Mouse (Mus musculus): ENCODE measurements at regions not wholly inside any gene's neighbourhood (a gene's known extent, or its start where the extent isn't known, plus 50 kb on each side); places are given as distances from the start of the nearest gene placed in this dataset.

- DNase-seq (ENCODE audit: low read depth) = no peak
Observed at GRCm38 (mm10) chr15:56604266-56604665, 873.2 kb downstream of the Slc22a22 start.

GRCm38 (mm10) chr15:56592656-56593055 lies 884.8 kb downstream of the Slc22a22 start:
- no peak for DNase-seq (ENCODE audit: low read depth)

GRCm38 (mm10) chr15:56580745-56581515 lies 896.5 kb downstream of the Slc22a22 start:
- no peak for DNase-seq (ENCODE audit: low read depth)

- DNase-seq (ENCODE audit: low read depth) = no peak
Observed at GRCm38 (mm10) chr15:56563192-56563591, 914.2 kb downstream of the Slc22a22 start.

DNA sequence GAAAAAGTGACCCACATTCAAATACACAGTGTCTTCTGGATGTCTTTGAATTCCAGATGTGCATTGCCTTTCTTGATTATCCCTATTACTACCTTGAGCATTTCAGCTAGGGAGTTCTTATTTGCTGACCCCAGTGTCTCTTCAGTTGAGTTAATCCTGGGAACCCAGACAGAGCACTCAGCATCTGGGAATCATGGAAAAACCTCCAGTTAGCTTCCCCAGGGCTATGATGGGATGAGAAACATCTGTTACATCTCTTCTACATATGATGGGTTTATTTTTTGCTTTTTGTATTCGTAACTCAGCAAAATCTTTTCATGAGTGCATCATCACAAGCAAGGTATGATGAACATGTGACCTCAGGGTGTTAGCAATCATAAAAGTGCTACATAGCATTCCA lies 914.6 kb downstream of the Slc22a22 start:
- no peak for DNase-seq (ENCODE audit: low read depth)

DNA sequence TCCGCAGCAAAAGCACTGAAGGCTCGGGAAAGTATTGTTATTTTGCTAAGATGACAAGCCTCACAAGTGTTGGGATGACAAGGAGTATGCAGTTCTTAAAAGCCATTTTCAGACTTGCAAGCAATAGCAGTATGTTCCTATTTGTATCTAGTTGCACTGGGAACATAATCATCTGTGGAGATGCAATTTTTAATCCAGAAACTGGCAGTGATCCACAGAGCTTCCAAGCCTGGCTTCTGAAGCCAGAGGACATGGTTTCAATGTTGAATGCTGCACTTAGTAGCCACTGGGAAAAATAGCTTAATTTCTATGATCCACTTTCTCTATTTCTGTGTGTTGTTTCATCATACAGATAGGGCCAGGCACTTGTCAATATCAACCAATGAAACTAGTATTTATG lies 915.3 kb downstream of the Slc22a22 start:
- no peak for DNase-seq (ENCODE audit: low read depth)

DNA sequence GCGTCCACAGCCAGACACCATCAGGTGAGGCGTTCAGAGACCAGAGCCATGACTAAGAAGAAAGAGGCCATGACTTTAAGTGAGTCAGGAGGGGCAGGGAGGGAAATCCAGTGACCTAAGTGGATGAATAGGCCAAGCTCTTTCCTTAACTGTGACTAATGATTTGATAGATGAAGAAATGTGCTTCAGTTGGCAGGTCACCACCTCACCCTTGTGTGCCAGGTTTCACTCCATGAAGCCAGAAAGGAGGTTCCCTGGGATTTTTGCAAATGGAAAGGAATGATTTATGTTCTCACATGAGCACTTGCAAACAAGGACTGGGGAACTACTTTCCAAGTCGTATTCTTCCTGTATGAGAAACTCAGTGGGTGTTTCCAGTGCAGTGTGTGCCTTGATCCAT lies 923.0 kb downstream of the Slc22a22 start:
- no peak for DNase-seq (ENCODE audit: low read depth)

DNA sequence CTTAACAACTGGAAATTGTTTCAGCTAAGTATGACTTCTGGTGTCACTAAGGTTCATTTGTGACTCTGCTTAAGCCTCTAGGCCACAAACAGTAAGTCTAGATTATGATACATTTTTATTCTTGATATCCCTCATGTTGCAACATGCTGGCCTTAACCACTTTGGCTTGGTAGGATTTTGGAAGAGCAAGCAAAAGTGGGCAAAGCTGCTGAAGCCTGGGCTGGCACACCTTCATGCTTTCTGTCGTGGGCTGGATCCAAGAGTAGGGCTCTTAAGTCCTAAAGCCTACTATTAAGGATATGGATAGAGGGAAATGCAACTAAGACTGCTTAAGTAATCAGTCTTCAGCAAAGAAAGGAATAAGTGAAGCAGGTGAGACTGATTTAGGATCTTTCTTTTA lies 923.6 kb downstream of the Slc22a22 start:
- DNase-seq (ENCODE audit: low read depth) = no peak

DNA sequence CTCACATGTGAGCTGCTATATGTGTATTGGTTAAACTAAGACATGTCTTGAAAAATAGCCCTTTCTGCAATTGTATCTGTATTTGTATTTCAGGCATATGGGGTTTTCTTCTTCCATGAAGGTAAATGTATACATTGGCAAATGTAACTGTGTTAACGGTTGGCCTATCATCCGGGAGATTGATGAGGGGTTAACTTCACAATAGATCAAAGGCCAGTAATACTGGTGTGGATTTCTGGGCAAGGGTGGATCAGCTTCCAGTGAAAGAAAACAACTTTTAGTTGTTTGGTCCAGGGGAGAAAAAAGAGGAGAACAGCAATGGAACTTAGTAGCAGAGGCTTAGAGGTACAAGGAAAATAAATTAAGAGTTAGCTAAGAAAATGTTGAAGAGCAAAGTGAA lies 945.9 kb downstream of the Slc22a22 start:
- no peak for DNase-seq (ENCODE audit: low read depth)

DNA sequence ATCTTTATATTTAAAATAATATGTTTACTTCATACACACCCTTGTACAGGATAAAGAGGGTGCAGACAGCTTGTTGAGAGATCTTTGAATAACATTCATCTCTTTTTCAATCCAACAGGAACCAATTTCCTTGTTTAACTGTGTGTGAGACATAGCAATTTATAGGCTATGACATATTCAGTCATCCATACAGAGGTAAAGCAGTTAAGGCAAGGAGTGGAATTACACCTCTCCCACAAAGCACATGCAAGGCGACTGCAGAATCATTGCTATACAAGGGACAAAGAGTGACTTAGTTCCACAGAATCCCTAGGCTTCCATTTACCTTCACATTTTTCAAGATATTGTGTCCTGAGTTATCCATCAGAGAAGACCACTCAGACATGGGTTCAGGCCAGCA lies 959.0 kb downstream of the Slc22a22 start:
- no peak for DNase-seq (ENCODE audit: low read depth)

GRCm38 (mm10) chr15:56516095-56516494 lies 961.3 kb downstream of the Slc22a22 start:
- no peak for DNase-seq (ENCODE audit: low read depth)

DNA sequence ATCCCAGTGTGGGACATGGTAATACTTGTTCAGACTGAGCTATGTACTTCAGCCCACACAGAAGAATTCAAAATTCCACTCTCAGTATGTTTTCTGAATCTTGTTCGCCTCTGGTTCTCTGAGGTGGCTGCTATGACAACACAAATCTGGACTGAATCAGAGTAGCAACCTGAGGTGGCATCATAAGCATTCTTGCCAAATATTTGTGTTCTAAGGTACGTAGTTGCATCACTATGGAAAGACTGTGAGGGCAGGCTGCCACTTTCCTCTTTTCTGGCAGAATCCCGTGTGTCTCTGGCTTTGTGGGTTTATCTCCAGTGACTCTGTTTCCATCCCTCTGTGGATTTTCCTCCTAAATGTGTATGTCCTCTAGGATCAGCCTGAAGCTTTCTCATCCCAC lies 978.7 kb downstream of the Slc22a22 start:
- no peak for DNase-seq (ENCODE audit: low read depth)

GRCm38 (mm10) chr15:56497757-56498156 lies 979.7 kb downstream of the Slc22a22 start:
- no peak for DNase-seq (ENCODE audit: low read depth)

DNA sequence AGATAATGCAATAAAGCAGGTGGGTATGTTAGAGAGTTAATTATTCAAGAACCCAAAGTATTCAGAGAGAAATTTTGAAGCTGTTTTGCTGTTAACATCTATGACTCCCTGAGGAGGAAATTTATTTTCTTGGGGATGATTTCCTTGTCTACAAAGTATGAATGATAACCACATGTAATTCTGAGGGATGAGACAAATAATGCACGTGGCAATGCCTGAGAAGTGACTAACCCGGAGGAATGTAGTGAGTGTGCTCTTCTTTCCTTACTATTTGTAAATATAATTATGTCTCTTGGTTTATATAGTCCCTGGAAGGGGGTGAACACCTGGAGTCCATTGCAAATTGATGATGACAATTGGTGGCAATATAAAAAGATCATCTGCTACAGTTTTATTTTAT lies 981.1 kb downstream of the Slc22a22 start:
- no peak for DNase-seq (ENCODE audit: low read depth)

- no peak for DNase-seq (ENCODE audit: low read depth)
Observed at GRCm38 (mm10) chr15:56485931-56486330, 991.5 kb downstream of the Slc22a22 start.

GRCm38 (mm10) chr15:56484693-56485092 lies 992.7 kb downstream of the Slc22a22 start:
- DNase-seq (ENCODE audit: low read depth) = no peak

- DNase-seq (ENCODE audit: low read depth) = no peak
Observed at GRCm38 (mm10) chr15:56479682-56480081, 997.7 kb downstream of the Slc22a22 start.

DNA sequence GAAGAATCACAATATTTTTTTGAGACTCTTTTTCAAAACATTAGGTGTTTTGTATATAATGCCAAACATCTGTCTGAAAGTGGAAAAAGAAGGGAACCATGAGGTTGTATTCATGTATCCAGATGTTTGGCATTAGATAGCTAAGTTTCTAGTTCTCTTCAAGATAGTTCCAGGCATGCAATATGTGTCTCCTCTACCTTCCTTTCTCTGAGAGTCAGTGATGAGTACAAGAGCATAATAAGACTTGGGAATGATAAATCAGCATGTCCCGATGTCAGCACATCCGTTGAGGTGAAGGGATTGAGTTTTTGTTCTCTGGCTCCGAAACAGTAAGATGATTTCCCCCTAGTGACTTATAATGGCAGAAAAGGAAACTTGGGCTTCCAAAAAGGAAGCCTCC lies 998.4 kb downstream of the Slc22a22 start:
- no peak for DNase-seq (ENCODE audit: low read depth)

DNA sequence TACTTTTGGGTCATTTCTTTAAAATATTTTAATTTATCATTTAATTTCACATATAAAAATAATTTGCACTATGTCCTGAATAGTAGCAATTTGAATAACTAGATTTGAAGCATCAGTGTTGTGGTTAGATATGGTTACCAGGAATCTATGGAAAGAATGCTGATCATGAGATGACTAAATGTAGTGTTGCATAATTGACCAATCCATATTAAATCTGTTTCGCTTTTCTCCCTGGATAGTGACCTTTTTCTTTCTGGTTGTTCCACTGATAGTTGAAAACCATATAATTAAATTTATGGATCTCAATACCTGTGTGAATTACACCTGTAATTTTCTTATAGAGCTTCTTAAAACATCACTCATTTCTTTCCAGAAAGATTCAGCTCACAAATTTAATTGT lies 1003.7 kb downstream of the Slc22a22 start:
- DNase-seq (ENCODE audit: low read depth) = no peak

GRCm38 (mm10) chr15:56451881-56452280 lies 1025.5 kb downstream of the Slc22a22 start:
- DNase-seq (ENCODE audit: low read depth) = no peak

- no peak for DNase-seq (ENCODE audit: low read depth)
Observed at GRCm38 (mm10) chr15:56448015-56448645, 1029.3 kb downstream of the Slc22a22 start.

- DNase-seq (ENCODE audit: low read depth) = no peak
Observed at GRCm38 (mm10) chr15:56440171-56440570, 1037.3 kb downstream of the Slc22a22 start.

DNA sequence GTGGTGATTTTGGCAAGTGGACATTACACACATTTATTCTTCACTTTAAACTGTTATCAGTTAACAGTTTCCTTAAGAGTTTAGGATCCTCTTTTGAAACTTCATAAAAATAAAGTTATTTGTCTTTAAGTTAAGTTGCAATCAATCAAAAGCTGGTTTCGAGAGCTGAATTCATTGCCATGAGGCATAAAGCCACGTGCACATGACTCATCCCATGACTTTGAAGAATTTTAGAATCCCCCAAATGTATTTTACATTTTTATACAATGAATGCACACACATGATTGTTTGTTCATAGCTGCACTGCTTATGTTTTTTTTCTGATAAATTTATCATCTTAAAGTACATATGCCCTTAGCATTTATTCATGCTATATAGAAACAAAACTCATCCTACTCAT lies 1039.1 kb downstream of the Slc22a22 start:
- no peak for DNase-seq (ENCODE audit: low read depth)

GRCm38 (mm10) chr15:56436131-56436530 lies 1041.3 kb downstream of the Slc22a22 start:
- no peak for DNase-seq (ENCODE audit: low read depth)

All from 416B (cell line).